Mouse (Mus musculus) ES-E14 (cell line): ENCODE results near the gene Ankrd23.

Experiments used
- HCFC1 ChIP-seq: IDR thresholded peaks from 2 replicates; pipeline ENCODE4 v1.6.1; 2012; ENCODE audit warnings: low read length, inconsistent platforms, borderline replicate concordance; ENCODE audit not compliant: insufficient read depth
- MAFK ChIP-seq: IDR thresholded peaks from 2 replicates; pipeline ENCODE4 v1.6.1; 2014; ENCODE audit warnings: mild to moderate bottlenecking, low read depth, low read length, inconsistent platforms; ENCODE audit not compliant: insufficient read depth
- ZC3H11A ChIP-seq: IDR thresholded peaks from 2 replicates; pipeline ENCODE4 v1.6.1; 2012; ENCODE audit warnings: low read depth, mild to moderate bottlenecking, inconsistent platforms, low read length, borderline replicate concordance
- ZNF384 ChIP-seq: IDR thresholded peaks from 2 replicates; pipeline ENCODE4 v1.6.1; 2012; ENCODE audit warnings: low read depth, low read length, inconsistent platforms

DNA sequence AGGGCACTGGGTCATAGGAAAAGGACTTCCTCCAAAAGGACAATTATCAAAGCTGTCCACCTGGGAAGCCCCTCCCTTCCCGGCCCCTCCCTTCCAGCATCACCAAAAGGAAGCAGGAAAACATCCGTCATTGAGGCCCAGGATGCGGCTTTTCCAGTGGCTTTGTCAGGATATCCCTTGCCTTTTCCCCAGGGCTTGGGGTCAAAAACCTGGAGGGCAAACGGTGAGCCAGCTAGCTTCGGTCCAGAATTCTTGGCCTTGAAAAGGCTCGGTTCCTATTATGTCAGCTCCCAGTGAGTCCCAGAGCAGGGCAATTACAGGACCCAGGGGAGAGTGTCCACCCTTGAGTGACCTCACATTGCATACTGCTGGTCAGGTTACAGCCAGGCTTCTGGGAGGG lies 24.2 kb upstream of the Ankrd23 start:
- TF ChIP-seq HCFC1: no peak
- TF ChIP-seq ZNF384: no peak
- no peak for TF ChIP-seq MAFK
- TF ChIP-seq ZC3H11A: no peak
